Mouse (Mus musculus): ENCODE results near the gene Cxcr2. TPM values are rescaled to one million over a fixed set of nuclear protein-coding genes. Genes with fewer than 3 reads are reported as not detected.

Cxcr2 gene
- polyA plus RNA-seq, 1 experiment from 2014 or later: 0.18 TPM

DNA sequence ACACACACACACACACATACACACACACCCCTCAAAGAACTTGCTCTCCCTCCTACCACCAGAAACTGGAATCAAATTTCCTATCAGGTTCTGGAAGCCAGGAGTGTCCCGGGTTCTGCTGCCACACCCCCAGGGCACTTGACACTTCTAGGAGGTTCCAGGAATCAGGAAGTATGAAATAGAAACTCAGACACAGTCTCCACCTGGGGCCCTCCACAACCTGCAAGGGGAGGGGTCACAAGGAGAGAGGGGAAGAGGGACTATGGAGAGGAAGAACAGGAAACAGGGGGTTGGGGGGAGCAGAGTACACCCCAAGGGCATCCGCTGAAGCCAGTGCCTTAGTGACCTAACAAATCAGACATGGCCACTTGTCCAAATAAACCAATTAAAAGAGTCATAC is 27.7 kb downstream of the Cxcr2 start:
- ATAC-seq (ENCODE audit: low FRiP score, low TSS enrichment): peak; percentile 30; the same call in 1 of the 2 replicates
- no peak for TF ChIP-seq CTCF (IDR thresholded peaks at IDR 0.05; ENCODE audit: low read depth)
- no peak for TF ChIP-seq EP300 (optimal IDR thresholded peaks at IDR 0.05)
- H3K27me3 ChIP-seq (ENCODE audit: control insufficient read depth, insufficient read depth, low read length): no peaks in the 10 kb centered on the region
- H3K4me2 ChIP-seq (replicated peaks; ENCODE audit: low read depth): no peak overlapping the region
- H3K4me3 ChIP-seq (ENCODE audit: low read depth, low read length): no peak overlapping the region
- DNase-seq (ENCODE audit: low spot score): no peak
- no peak overlapping the region for H3K27ac ChIP-seq (replicated peaks)
- WGBS: 59% methylated on average over 2 of the region's 2 CpGs
- no peak overlapping the region for H3K9ac ChIP-seq (ENCODE audit: low read length)
- H3K9me3 ChIP-seq (ENCODE audit: control insufficient read depth, low read length): no peaks in the 10 kb centered on the region
- no peaks in the 10 kb centered on the region for H3K36me3 ChIP-seq (ENCODE audit: control insufficient read depth, insufficient read depth, low read length)
- H3K4me1 ChIP-seq (replicated peaks; ENCODE audit: control insufficient read depth, insufficient read depth): no peaks in the 10 kb centered on the region

DNA sequence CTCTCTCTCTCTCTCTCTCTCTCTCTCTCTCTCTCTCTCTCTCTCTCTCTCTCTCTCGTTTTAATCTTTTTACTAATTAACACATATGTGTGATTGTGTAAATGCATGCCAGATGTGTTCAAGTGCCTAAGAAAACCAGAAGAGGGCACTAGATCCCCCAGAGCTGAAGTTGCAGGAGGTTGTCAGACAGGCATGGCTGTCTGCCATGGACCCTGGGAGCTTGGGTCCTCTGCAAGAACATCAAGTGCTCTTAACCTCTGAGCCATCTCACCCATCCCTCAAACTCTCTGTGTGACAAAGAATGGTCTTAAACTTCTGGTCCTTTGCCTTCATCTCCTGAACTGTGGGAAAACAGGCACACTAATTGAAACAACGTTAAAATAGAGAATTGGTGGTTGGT is 29.2 kb downstream of the Cxcr2 start:
- H3K4me2 ChIP-seq (replicated peaks; ENCODE audit: low read depth): no peak overlapping the region
- 58% methylated on average over 2 of the region's 2 CpGs for WGBS
- no peaks in the 10 kb centered on the region for H3K4me1 ChIP-seq (replicated peaks; ENCODE audit: control insufficient read depth, insufficient read depth)
- no peaks in the 10 kb centered on the region for H3K27me3 ChIP-seq (ENCODE audit: control insufficient read depth, insufficient read depth, low read length)
- no peak for ATAC-seq (ENCODE audit: low FRiP score, low TSS enrichment)
- H3K9ac ChIP-seq (ENCODE audit: low read length): no peak overlapping the region
- no peak for DNase-seq (ENCODE audit: low spot score)
- no peaks in the 10 kb centered on the region for H3K9me3 ChIP-seq (ENCODE audit: control insufficient read depth, low read length)
- TF ChIP-seq EP300 (optimal IDR thresholded peaks at IDR 0.05) (no peak), CTCF (IDR thresholded peaks at IDR 0.05; ENCODE audit: low read depth) (peak; percentile 39)
- no peak overlapping the region for H3K27ac ChIP-seq (replicated peaks)
- no peak overlapping the region for H3K4me3 ChIP-seq (ENCODE audit: low read depth, low read length)
- H3K36me3 ChIP-seq (ENCODE audit: control insufficient read depth, insufficient read depth, low read length): no peaks in the 10 kb centered on the region

- H3K4me1 ChIP-seq (replicated peaks; ENCODE audit: control insufficient read depth, insufficient read depth): no peaks in the 10 kb centered on the region
- H3K27ac ChIP-seq (replicated peaks): no peak overlapping the region
- H3K27me3 ChIP-seq (ENCODE audit: control insufficient read depth, insufficient read depth, low read length): no peaks in the 10 kb centered on the region
- WGBS: 92% methylated on average over 7 of the region's 7 CpGs
- H3K4me3 ChIP-seq (ENCODE audit: low read depth, low read length): no peak overlapping the region
- H3K9me3 ChIP-seq (ENCODE audit: control insufficient read depth, low read length): no peaks in the 10 kb centered on the region
- H3K4me2 ChIP-seq (replicated peaks; ENCODE audit: low read depth): no peak overlapping the region
- ATAC-seq (ENCODE audit: low FRiP score, low TSS enrichment): no peak
- no peak for DNase-seq (ENCODE audit: low spot score)
- no peak overlapping the region for H3K9ac ChIP-seq (ENCODE audit: low read length)
- no peak for TF ChIP-seq CTCF (IDR thresholded peaks at IDR 0.05; ENCODE audit: low read depth)
- TF ChIP-seq EP300 (optimal IDR thresholded peaks at IDR 0.05): no peak
- no peaks in the 10 kb centered on the region for H3K36me3 ChIP-seq (ENCODE audit: control insufficient read depth, insufficient read depth, low read length)
These were observed 36.7 kb downstream of the Cxcr2 start for GRCm38 (mm10) chr1:74190471-74190870.

DNA sequence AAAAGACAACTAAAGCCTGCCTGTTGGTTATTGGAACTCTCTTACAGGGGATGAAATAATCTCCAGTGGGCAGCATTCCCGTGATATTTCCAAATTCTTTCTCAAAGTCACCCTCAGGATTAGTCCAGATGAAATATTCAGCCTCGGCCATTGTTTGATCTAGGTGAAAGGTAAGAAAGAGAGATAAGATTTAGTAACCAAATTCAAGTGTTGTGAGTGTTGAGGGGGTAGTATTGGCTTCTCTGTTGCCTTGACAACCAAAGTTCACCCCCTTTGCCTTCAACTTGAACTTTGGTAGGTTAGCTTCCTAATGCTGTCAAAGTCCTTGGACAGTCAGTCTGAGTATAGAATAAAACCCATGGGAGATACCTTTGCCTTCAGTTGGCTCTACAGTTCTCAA is 38.9 kb downstream of the Cxcr2 start:
- H3K4me2 ChIP-seq (replicated peaks; ENCODE audit: low read depth): no peak overlapping the region
- no peak overlapping the region for H3K27ac ChIP-seq (replicated peaks)
- WGBS: 52% methylated on average over 2 of the region's 2 CpGs
- H3K9ac ChIP-seq (ENCODE audit: low read length): no peak overlapping the region
- no peak for DNase-seq (ENCODE audit: low spot score)
- no peak overlapping the region for H3K4me3 ChIP-seq (ENCODE audit: low read depth, low read length)
- no peaks in the 10 kb centered on the region for H3K4me1 ChIP-seq (replicated peaks; ENCODE audit: control insufficient read depth, insufficient read depth)
- no peaks in the 10 kb centered on the region for H3K36me3 ChIP-seq (ENCODE audit: control insufficient read depth, insufficient read depth, low read length)
- ATAC-seq (ENCODE audit: low FRiP score, low TSS enrichment): no peak
- no peaks in the 10 kb centered on the region for H3K27me3 ChIP-seq (ENCODE audit: control insufficient read depth, insufficient read depth, low read length)
- no peaks in the 10 kb centered on the region for H3K9me3 ChIP-seq (ENCODE audit: control insufficient read depth, low read length)
- TF ChIP-seq CTCF (IDR thresholded peaks at IDR 0.05; ENCODE audit: low read depth) (no peak), EP300 (optimal IDR thresholded peaks at IDR 0.05) (no peak)

DNA sequence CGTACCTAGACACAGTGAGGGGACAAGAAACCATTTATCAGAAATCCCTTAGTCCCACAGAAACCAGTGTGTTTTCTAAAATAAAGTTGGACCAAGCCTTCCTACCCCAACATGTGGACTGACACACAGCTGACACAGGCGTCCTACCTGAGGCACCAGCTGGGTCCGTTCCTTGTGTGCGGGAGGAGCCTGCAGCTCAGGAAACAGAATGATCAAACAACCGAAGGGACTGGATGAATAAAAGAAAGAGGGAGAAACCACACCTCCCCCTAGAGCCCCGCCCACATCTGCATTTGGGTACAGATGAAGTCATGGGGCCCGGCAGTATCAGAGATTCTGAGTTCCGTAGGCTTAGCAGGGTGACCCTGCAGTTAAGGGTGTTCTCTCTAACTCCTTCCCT is 40.7 kb downstream of the Cxcr2 start, which contains the start of gene Cxcr1:
Cxcr1 (minus strand) TSS at position 187 of the 400 bp plus-strand sequence.
- Histone ChIP-seq H3K36me3 (ENCODE audit: control insufficient read depth, insufficient read depth, low read length) (no peaks in the 10 kb centered on the region), H3K9me3 (ENCODE audit: control insufficient read depth, low read length) (no peaks in the 10 kb centered on the region), H3K4me2 (replicated peaks; ENCODE audit: low read depth) (no peak within 1 kb of the TSS), H3K4me3 (ENCODE audit: low read depth, low read length) (no peak within 1 kb of the TSS), H3K9ac (ENCODE audit: low read length) (no peak within 1 kb of the TSS), H3K27ac (replicated peaks) (no peak within 1 kb of the TSS), H3K4me1 (replicated peaks; ENCODE audit: control insufficient read depth, insufficient read depth) (no peaks in the 10 kb centered on the region), H3K27me3 (ENCODE audit: control insufficient read depth, insufficient read depth, low read length) (no peaks in the 10 kb centered on the region)
- DNase-seq (ENCODE audit: low spot score) (peak; percentile 52), ATAC-seq (ENCODE audit: low FRiP score, low TSS enrichment) (no peak)
- no peak for TF ChIP-seq CTCF (IDR thresholded peaks at IDR 0.05; ENCODE audit: low read depth)
- TF ChIP-seq EP300 (optimal IDR thresholded peaks at IDR 0.05): no peak
- WGBS: 58% methylated on average over 8 of the region's 8 CpGs

GRCm38 (mm10) chr1:74195961-74196360 is 42.2 kb downstream of the Cxcr2 start:
- Histone ChIP-seq H3K27me3 (ENCODE audit: control insufficient read depth, insufficient read depth, low read length) (no peaks in the 10 kb centered on the region), H3K9ac (ENCODE audit: low read length) (no peak overlapping the region), H3K4me2 (replicated peaks; ENCODE audit: low read depth) (no peak overlapping the region), H3K9me3 (ENCODE audit: control insufficient read depth, low read length) (no peaks in the 10 kb centered on the region), H3K27ac (replicated peaks) (no peak overlapping the region), H3K4me1 (replicated peaks; ENCODE audit: control insufficient read depth, insufficient read depth) (no peaks in the 10 kb centered on the region), H3K36me3 (ENCODE audit: control insufficient read depth, insufficient read depth, low read length) (no peaks in the 10 kb centered on the region), H3K4me3 (ENCODE audit: low read depth, low read length) (no peak overlapping the region)
- DNase-seq (ENCODE audit: low spot score): peak; percentile 71
- 0 out of 2 replicates have a peak, but pooled peaks have one; percentile 56 for ATAC-seq (ENCODE audit: low FRiP score, low TSS enrichment)
- WGBS: 42% methylated on average over 7 of the region's 7 CpGs
- TF ChIP-seq CTCF (IDR thresholded peaks at IDR 0.05; ENCODE audit: low read depth) (peak; percentile 81), EP300 (optimal IDR thresholded peaks at IDR 0.05) (no peak)
